Mouse (Mus musculus): ENCODE results near the gene Ccdc185.

- TF ChIP-seq CTCF (IDR thresholded peaks at IDR 0.05; ENCODE audit: low read depth, low read length), result no peak
- no peak for TF ChIP-seq POLR2A (IDR thresholded peaks at IDR 0.05; ENCODE audit: extremely low read depth, insufficient read depth, low read length)
Observed at GRCm38 (mm10) chr1:182779024-182779520, 30.1 kb upstream of the Ccdc185 start.

Data from liver, adult 2 months (tissue).